Mouse (Mus musculus): Measurements from ENCODE around the gene Nova2.

DNA sequence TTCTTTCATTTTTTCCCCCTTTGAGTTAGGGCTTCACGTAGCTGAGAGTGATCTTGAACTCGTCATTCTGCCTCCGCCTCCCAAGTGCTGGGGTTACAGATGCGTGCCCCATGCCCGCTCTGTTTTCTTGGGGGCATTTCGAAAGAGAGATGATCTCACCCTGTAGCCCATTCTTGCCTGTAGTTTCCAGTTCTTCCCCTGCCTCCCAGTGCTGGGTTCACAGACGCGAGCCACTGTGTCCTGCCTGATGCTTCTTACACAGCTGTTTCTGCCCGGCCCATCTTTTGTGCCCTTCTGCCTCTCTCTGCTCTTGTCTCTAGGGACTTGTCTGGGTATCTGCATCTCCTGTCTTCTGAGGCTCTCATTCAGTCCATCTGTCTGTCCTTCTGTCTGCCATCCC lies 17.1 kb downstream of the Nova2 start:
- no peak for TF ChIP-seq EP300 (optimal IDR thresholded peaks at IDR 0.05)
- TF ChIP-seq CTCF (IDR thresholded peaks at IDR 0.05; ENCODE audit: low read depth), result no peak
